Mouse (Mus musculus) CH12.LX (cell line): Measurements from ENCODE around the gene Zfp36. TPM values are rescaled to one million over a fixed set of nuclear protein-coding genes. Genes with fewer than 3 reads are reported as not detected.

Source experiments
- DNase-seq: peaks from one replicate; pipeline ENCODE4 v3.0.0-alpha.2; 2013; ENCODE audit errors: extremely low read depth
- H3K27ac ChIP-seq: 2 replicates; pipeline ENCODE4 v1.5.1; 2012; ENCODE audit warnings: low read depth, mild to moderate bottlenecking, control low read depth, moderate library complexity; ENCODE audit not compliant: insufficient read depth
- H3K27me3 ChIP-seq: replicated peaks from 2 replicates; pipeline ENCODE3; 2012; ENCODE audit warnings: inconsistent platforms
- H3K36me3 ChIP-seq, 2 experiments: replicated peaks in 1 of 2; 2 replicates each; pipeline versions ENCODE3 to v1.6.1; 2012; ENCODE audit warnings: inconsistent platforms in 1 of 2, low read length in 1 of 2, mild to moderate bottlenecking in 1 of 2, mixed read lengths in 1 of 2, moderate library complexity in 1 of 2; ENCODE audit not compliant: control insufficient read depth in 1 of 2, insufficient read depth in 1 of 2
- H3K4me1 ChIP-seq, 2 experiments: 2 replicates each; pipeline ENCODE4 v1.6.1; 2012; ENCODE audit warnings: inconsistent platforms in 1 of 2, moderate library complexity in 1 of 2; ENCODE audit not compliant: insufficient read depth in 2 of 2, control insufficient read depth in 1 of 2
- H3K4me2 ChIP-seq: 2 replicates; pipeline ENCODE4 v1.6.1; 2012; ENCODE audit warnings: low read depth, mild to moderate bottlenecking, control low read depth; ENCODE audit not compliant: poor library complexity, insufficient read depth, severe bottlenecking
- H3K4me3 ChIP-seq, 3 experiments: fragments of 150-350 bp in 1 of 3; sonication (generic) in 1 of 3; replicated peaks in 1 of 3; 2 replicates each; pipeline versions ENCODE3 to v1.5.1; 2011 to 2012; ENCODE audit warnings: low read depth in 2 of 3, low read length in 2 of 3, mild to moderate bottlenecking in 2 of 3, moderate library complexity in 2 of 3, control low read depth in 1 of 3, improper control_type of control experiment in 1 of 3, inconsistent platforms in 1 of 3, mixed read lengths in 1 of 3; ENCODE audit not compliant: poor library complexity in 1 of 3
- H3K79me2 ChIP-seq: replicated peaks from 2 replicates; pipeline ENCODE4 v1.6.1; 2012; ENCODE audit warnings: mild to moderate bottlenecking, moderate library complexity; ENCODE audit not compliant: control insufficient read depth, poor library complexity, insufficient read depth, severe bottlenecking; ENCODE audit errors: extremely low read depth
- H3K9ac ChIP-seq: 2 replicates; pipeline ENCODE4 v1.6.1; 2012; ENCODE audit warnings: low read depth, mild to moderate bottlenecking, control low read depth, moderate library complexity; ENCODE audit not compliant: insufficient read depth
- H3K9me3 ChIP-seq: replicated peaks from 2 replicates; pipeline ENCODE3; 2012; ENCODE audit warnings: low read length, inconsistent platforms, mixed read lengths
- BHLHE40 ChIP-seq: IDR thresholded peaks from 2 replicates; pipeline ENCODE4 v1.6.1; 2011; ENCODE audit warnings: mild to moderate bottlenecking, low read depth, low read length, improper control_type of control experiment
- CHD1 ChIP-seq: IDR thresholded peaks from 2 replicates; pipeline ENCODE4 v1.6.1; 2012; ENCODE audit warnings: low read depth, low read length, improper control_type of control experiment, inconsistent platforms
- CHD2 ChIP-seq: IDR thresholded peaks from 2 replicates; pipeline ENCODE4 v1.6.1; 2011; ENCODE audit warnings: low read length, improper control_type of control experiment
- GABPA ChIP-seq: IDR thresholded peaks from 2 replicates; pipeline ENCODE4 v1.6.1; 2012; ENCODE audit warnings: low read depth, low read length, improper control_type of control experiment, inconsistent platforms; ENCODE audit not compliant: insufficient replicate concordance
- IRF4 ChIP-seq: IDR thresholded peaks from 2 replicates; pipeline ENCODE4 v1.6.1; 2014; ENCODE audit warnings: low read depth, mild to moderate bottlenecking, inconsistent platforms, low read length, improper control_type of control experiment
- JUND ChIP-seq: conservative IDR thresholded peaks from 2 replicates; pipeline ENCODE4 v1.6.1; 2011; ENCODE audit warnings: low read depth, low read length, improper control_type of control experiment
- KAT2A ChIP-seq: IDR thresholded peaks from 2 replicates; pipeline ENCODE4 v1.6.1; 2012; ENCODE audit warnings: low read length, improper control_type of control experiment, inconsistent platforms; ENCODE audit not compliant: insufficient replicate concordance
- MAFK ChIP-seq: IDR thresholded peaks from 2 replicates; pipeline ENCODE4 v1.6.1; 2011; ENCODE audit warnings: low read length, improper control_type of control experiment; ENCODE audit not compliant: insufficient replicate concordance
- MAZ ChIP-seq: IDR thresholded peaks from 2 replicates; pipeline ENCODE4 v1.6.1; 2012; ENCODE audit warnings: low read depth, mild to moderate bottlenecking, inconsistent platforms, low read length, improper control_type of control experiment, moderate library complexity
- MXI1 ChIP-seq: IDR thresholded peaks from 2 replicates; pipeline ENCODE4 v1.6.1; 2011; ENCODE audit warnings: mild to moderate bottlenecking, low read depth, low read length, improper control_type of control experiment
- NRF1 ChIP-seq: IDR thresholded peaks from 2 replicates; pipeline ENCODE4 v1.6.1; 2014; ENCODE audit warnings: low read depth, mild to moderate bottlenecking, inconsistent platforms, low read length, improper control_type of control experiment, moderate library complexity
- POLR2A ChIP-seq: IDR thresholded peaks from 2 replicates; pipeline ENCODE4 v1.6.1; 2011; ENCODE audit warnings: low read depth, mild to moderate bottlenecking, improper control_type of control experiment, low read length
- RAD21 ChIP-seq: IDR thresholded peaks from 2 replicates; pipeline ENCODE4 v1.6.1; 2011; ENCODE audit warnings: low read depth, mild to moderate bottlenecking, low read length, improper control_type of control experiment, moderate library complexity
- RCOR1 ChIP-seq: conservative IDR thresholded peaks from 2 replicates; pipeline ENCODE4 v1.6.1; 2012; ENCODE audit warnings: low read depth, mild to moderate bottlenecking, inconsistent platforms, low read length, improper control_type of control experiment
- SMC3 ChIP-seq: IDR thresholded peaks from 2 replicates; pipeline ENCODE4 v1.6.1; 2011; ENCODE audit warnings: low read depth, low read length, improper control_type of control experiment
- UBTF ChIP-seq: IDR thresholded peaks from 2 replicates; pipeline ENCODE4 v1.6.1; 2012; ENCODE audit warnings: low read depth, mild to moderate bottlenecking, inconsistent platforms, low read length, improper control_type of control experiment, moderate library complexity
- ZC3H11A ChIP-seq: IDR thresholded peaks from 2 replicates; pipeline ENCODE4 v1.6.1; 2012; ENCODE audit warnings: low read depth, mild to moderate bottlenecking, inconsistent platforms, low read length, improper control_type of control experiment
- ZMIZ1 ChIP-seq: IDR thresholded peaks from 2 replicates; pipeline ENCODE4 v1.6.1; 2012; ENCODE audit warnings: low read depth, mild to moderate bottlenecking, inconsistent platforms, low read length, improper control_type of control experiment
- ZNF384 ChIP-seq: IDR thresholded peaks from 2 replicates; pipeline ENCODE4 v1.6.1; 2012; ENCODE audit warnings: low read depth, low read length, improper control_type of control experiment, inconsistent platforms
- dilution Hi-C: fragments of 300-500 bp; cut with MboI; formaldehyde crosslinking; loops from 2 replicates; pipeline ENCODE4 v1.14.3; 2020; ENCODE audit warnings: low sequenced_read_pairs; ENCODE audit not compliant: extremely low pct_unique_long_range_greater_than_20kb, extremely low pct_ligation_motif_present
- in situ Hi-C: fragments of 300-500 bp; cut with MboI; formaldehyde crosslinking; loops from 3 replicates; pipeline ENCODE4 v1.14.3; 2019; ENCODE audit warnings: low sequenced_read_pairs, low pct_ligation_motif_present, low pct_unique_long_range_greater_than_20kb, mixed read lengths
- polyA plus RNA-seq: library from polyadenylated mRNA; unstranded; fragments of >175 nt; gene quantifications from 2 replicates; pipeline ENCODE4 v1.2.1, GENCODE M21; 2012; ENCODE audit warnings: low read depth; ENCODE audit not compliant: insufficient read length
- total RNA-seq, 2 experiments: library from RNA; depleted of rRNA; stranded (reverse); fragments of 300-350 nt in 1 of 2; fragments of >200 nt in 1 of 2; gene quantifications; 2 replicates each; pipeline ENCODE4 v1.2.3; 2012 to 2014

Gene Zfp36
- total and polyA plus RNA-seq, 3 experiments, result 1.9 to 9.9 (median 2.8) TPM

- no peak overlapping the region for H3K27ac ChIP-seq
- dilution Hi-C loops, result no loop called here
- TF ChIP-seq JUND (no peak), MAZ (no peak), BHLHE40 (no peak), UBTF (no peak), ZC3H11A (no peak), GABPA (no peak), NRF1 (no peak), MAFK (no peak), CHD2 (no peak), RAD21 (no peak), ZNF384 (no peak), RCOR1 (no peak), ZMIZ1 (no peak), CHD1 (no peak), IRF4 (no peak)
Measured at GRCm38 (mm10) chr7:28358431-28358830, 21.6 kb downstream of the Zfp36 start.

GRCm38 (mm10) chr7:28357984-28358383 lies 22.1 kb downstream of the Zfp36 start:
- Histone ChIP-seq H3K36me3 (peaks cover 28 to 62% of the 10 kb centered on the region in 2 experiments), H3K79me2 (no peaks in the 10 kb centered on the region), H3K4me3 (no peak overlapping the region), H3K4me1 (peaks cover 0 to 18% of the 10 kb centered on the region in 2 experiments; a peak in 2 of 4 replicates), H3K9ac (no peak overlapping the region), H3K27ac (no peak overlapping the region), H3K4me2 (no peak overlapping the region), H3K9me3 (no peaks in the 10 kb centered on the region), H3K27me3 (no peaks in the 10 kb centered on the region)
- dilution Hi-C loops (no loop called here), in situ Hi-C loops (no loop called here)
- TF ChIP-seq SMC3 (no peak), MXI1 (no peak), RCOR1 (no peak), CHD2 (no peak), KAT2A (no peak), POLR2A (no peak), BHLHE40 (no peak), CHD1 (no peak)
- DNase-seq, result no peak

More at GRCm38 (mm10) chr7:28358431-28358830, 21.6 kb downstream of the Zfp36 start:
- Histone ChIP-seq H3K4me1 (peaks cover 0 to 15% of the 10 kb centered on the region in 2 experiments; a peak in 2 of 4 replicates), H3K27me3 (no peaks in the 10 kb centered on the region), H3K9ac (no peak overlapping the region), H3K36me3 (peaks cover 24 to 57% of the 10 kb centered on the region in 2 experiments), H3K9me3 (no peaks in the 10 kb centered on the region), H3K4me2 (no peak overlapping the region), H3K4me3 (no peak overlapping the region), H3K79me2 (no peaks in the 10 kb centered on the region)
- in situ Hi-C loops, result no loop called here
- DNase-seq, result no peak
